Mouse (Mus musculus): ENCODE measurements at regions not wholly inside any gene's neighbourhood (a gene's known extent, or its start where the extent isn't known, plus 50 kb on each side); places are given as distances from the start of the nearest gene placed in this dataset.

- no peak for ATAC-seq (ENCODE audit: low FRiP score, low read depth)
Observed at GRCm38 (mm10) chr8:10882381-10882780, 125.9 kb downstream of the Irs2 start.

GRCm38 (mm10) chr8:10879883-10880282, 128.4 kb downstream of the Irs2 start:
- 76% methylated on average over 6 of the region's 6 CpGs for WGBS
- Histone ChIP-seq H3K4me2 (replicated peaks) (no peak overlapping the region), H3K27ac (no peak overlapping the region), H3K36me3 (no peaks in the 10 kb centered on the region), H3K9ac (no peak overlapping the region), H3K27me3 (peaks cover 7% of the 10 kb centered on the region; the same call in 1 of the 2 replicates), H3K4me1 (no peaks in the 10 kb centered on the region), H3K4me3 (no peak overlapping the region), H3K9me3 (no peaks in the 10 kb centered on the region)
- ATAC-seq (ENCODE audit: low FRiP score, low read depth), result no peak

More at GRCm38 (mm10) chr8:10882381-10882780, 125.9 kb downstream of the Irs2 start:
- H3K4me2 ChIP-seq (replicated peaks), result no peak overlapping the region
- H3K36me3 ChIP-seq, result no peaks in the 10 kb centered on the region
- WGBS, result 72% methylated on average over 5 of the region's 5 CpGs
- H3K4me1 ChIP-seq, result no peaks in the 10 kb centered on the region
- no peaks in the 10 kb centered on the region for H3K9me3 ChIP-seq
- H3K4me3 ChIP-seq, result no peak overlapping the region
- H3K9ac ChIP-seq, result no peak overlapping the region
- H3K27me3 ChIP-seq, result peaks cover 7% of the 10 kb centered on the region; the same call in 1 of the 2 replicates
- H3K27ac ChIP-seq, result no peak overlapping the region

- ATAC-seq (ENCODE audit: low FRiP score, low read depth), result no peak
- H3K4me3 ChIP-seq, result no peak overlapping the region
- H3K4me1 ChIP-seq, result no peaks in the 10 kb centered on the region
- no peak overlapping the region for H3K9ac ChIP-seq
- no peak overlapping the region for H3K27ac ChIP-seq
- WGBS, result 87% methylated on average over 10 of the region's 10 CpGs
- H3K9me3 ChIP-seq, result no peaks in the 10 kb centered on the region
- peaks cover 7% of the 10 kb centered on the region; the same call in 1 of the 2 replicates for H3K27me3 ChIP-seq
- no peaks in the 10 kb centered on the region for H3K36me3 ChIP-seq
- H3K4me2 ChIP-seq (replicated peaks), result no peak overlapping the region
Observed at GRCm38 (mm10) chr8:10879049-10879847, 129.0 kb downstream of the Irs2 start.

DNA sequence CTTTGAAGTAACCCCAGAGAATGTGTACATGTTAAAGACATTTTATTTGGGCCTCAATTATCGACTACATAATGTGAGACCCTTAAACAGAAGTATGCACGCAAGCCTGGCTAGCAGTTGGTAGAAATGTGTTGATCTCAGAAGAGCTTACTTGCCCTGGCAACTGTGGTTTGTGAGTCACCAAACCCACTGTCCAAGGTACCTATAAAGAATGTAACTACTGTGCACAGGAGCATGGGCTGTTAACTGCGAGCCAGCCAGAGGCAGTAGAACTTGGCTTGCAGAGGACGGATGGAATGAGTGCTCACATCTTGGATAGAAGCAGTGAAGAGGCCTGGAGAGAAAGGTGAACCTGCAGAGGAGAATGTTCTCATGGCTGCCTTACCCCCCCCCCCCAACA, 129.9 kb downstream of the Irs2 start:
- 76% methylated on average over 4 of the region's 4 CpGs for WGBS

DNA sequence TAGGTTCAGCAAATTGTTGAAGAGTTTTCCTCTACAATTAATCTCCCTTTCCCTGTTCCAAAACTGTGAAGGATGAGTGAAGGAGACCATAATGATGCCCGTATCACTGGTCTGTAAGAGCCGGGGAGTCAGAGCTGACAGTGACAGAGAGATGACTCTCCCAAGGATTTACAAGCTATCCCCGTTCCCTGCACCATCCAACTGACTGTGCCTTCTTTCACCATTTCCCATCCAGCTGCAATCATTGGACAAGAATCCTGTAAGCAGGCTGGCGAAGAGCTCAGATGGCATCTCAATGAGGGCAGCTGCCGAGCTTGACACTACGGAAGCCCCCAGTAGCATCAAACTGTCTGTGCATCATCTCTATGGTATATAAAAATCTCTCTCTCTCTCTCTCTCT, 133.1 kb downstream of the Irs2 start:
- peaks cover 5% of the 10 kb centered on the region; the same call in 1 of the 2 replicates for H3K4me1 ChIP-seq
- H3K27ac ChIP-seq, result no peak overlapping the region
- no peaks in the 10 kb centered on the region for H3K9me3 ChIP-seq
- no peak overlapping the region for H3K4me3 ChIP-seq
- H3K9ac ChIP-seq, result no peak overlapping the region
- no peaks in the 10 kb centered on the region for H3K36me3 ChIP-seq
- peaks cover 7% of the 10 kb centered on the region; the same call in 1 of the 2 replicates for H3K27me3 ChIP-seq
- no peak for ATAC-seq (ENCODE audit: low FRiP score, low read depth)
- 73% methylated on average over 6 of the region's 6 CpGs for WGBS
- H3K4me2 ChIP-seq (replicated peaks), result no peak overlapping the region

More for the DNA sequence above, 129.9 kb downstream of the Irs2 start:
- Histone ChIP-seq H3K4me3 (no peak overlapping the region), H3K4me1 (no peaks in the 10 kb centered on the region), H3K27me3 (peaks cover 7% of the 10 kb centered on the region; the same call in 1 of the 2 replicates), H3K4me2 (replicated peaks) (no peak overlapping the region), H3K9ac (no peak overlapping the region), H3K36me3 (no peaks in the 10 kb centered on the region), H3K9me3 (no peaks in the 10 kb centered on the region), H3K27ac (no peak overlapping the region)
- ATAC-seq (ENCODE audit: low FRiP score, low read depth), result no peak

DNA sequence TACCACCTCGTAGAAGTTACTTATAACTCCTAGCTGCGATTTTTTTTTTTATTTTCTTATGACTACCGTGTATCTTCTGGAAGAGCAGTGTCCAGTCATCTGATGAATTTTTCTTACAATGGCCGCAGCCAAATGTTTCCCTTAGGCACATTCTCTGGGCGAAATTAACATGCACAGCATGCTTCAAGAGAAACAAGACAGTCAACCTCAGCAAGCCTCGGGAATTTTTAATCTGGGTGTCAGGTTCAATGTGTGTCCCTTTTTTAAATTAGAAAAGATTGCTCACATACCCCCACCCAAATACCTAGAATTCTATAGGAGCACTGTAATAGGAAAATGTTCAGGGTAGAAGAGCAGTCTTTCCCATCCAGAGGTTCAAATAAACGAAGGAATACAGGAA, 136.8 kb downstream of the Irs2 start:
- WGBS, result 69% methylated on average over 7 of the region's 7 CpGs
- Histone ChIP-seq H3K27ac (no peak overlapping the region), H3K9ac (no peak overlapping the region), H3K4me1 (peaks cover 7% of the 10 kb centered on the region; the same call in 1 of the 2 replicates), H3K36me3 (no peaks in the 10 kb centered on the region), H3K27me3 (no peaks in the 10 kb centered on the region), H3K4me3 (no peak overlapping the region), H3K9me3 (no peaks in the 10 kb centered on the region), H3K4me2 (replicated peaks) (no peak overlapping the region)
- ATAC-seq (ENCODE audit: low FRiP score, low read depth), result no peak

DNA sequence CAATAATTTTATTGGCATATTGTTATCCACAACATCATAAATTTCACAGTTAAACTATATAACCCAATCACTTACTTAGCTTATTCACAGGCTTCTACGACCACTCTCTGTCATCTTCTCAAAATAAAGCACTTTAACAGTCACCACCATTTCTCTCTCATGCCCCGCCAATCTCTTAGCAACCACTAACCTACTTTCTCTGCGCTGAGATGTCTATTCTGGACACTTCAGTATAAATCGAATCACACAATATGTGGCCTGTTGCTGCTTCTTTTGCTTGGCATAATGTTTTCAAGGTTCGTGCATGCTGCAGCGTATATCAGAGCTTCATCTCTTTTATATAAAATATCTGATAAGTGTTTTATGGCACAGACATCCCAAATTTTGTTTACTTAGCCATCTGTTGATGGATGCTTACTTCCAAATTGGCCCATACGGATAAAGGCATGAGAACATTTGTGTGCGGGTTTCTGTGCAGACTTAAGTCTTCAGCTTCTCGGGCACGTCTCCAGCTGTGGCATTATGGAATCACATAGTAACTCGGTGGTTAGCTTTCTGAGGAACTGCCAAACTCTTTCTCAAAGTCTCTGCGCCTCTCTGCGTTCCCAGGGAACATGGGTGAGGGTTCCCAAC, 137.7 kb downstream of the Irs2 start:
- H3K9ac ChIP-seq, result no peak overlapping the region
- WGBS, result 84% methylated on average over 13 of the region's 13 CpGs
- H3K27ac ChIP-seq, result no peak overlapping the region
- no peaks in the 10 kb centered on the region for H3K36me3 ChIP-seq
- no peak for ATAC-seq (ENCODE audit: low FRiP score, low read depth)
- H3K27me3 ChIP-seq, result no peaks in the 10 kb centered on the region
- peaks cover 16% of the 10 kb centered on the region for H3K4me1 ChIP-seq
- H3K9me3 ChIP-seq, result no peaks in the 10 kb centered on the region
- H3K4me3 ChIP-seq, result no peak overlapping the region
- no peak overlapping the region for H3K4me2 ChIP-seq (replicated peaks)

DNA sequence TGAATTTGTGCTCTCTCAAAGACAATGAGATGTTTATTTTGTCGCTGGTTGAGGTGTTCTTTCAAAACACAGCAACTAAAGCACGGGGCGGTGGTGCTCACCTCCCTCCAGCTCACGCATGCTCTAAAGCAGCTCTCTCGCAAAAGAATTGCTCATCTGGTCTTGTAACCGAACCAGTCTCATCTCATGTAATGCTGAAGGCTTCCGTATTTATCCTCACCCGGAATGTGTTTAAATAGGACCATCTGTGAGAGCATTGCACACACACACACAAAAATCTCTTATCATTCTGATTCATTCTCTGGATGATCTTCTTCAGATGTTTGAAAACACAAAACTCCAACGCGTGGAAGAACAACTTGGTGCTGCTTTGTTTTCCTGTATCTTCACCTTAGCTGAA, 138.4 kb downstream of the Irs2 start:
- Histone ChIP-seq H3K36me3 (no peaks in the 10 kb centered on the region), H3K9ac (no peak overlapping the region), H3K4me3 (no peak overlapping the region), H3K27me3 (no peaks in the 10 kb centered on the region), H3K4me1 (peaks cover 21% of the 10 kb centered on the region), H3K27ac (no peak overlapping the region), H3K4me2 (replicated peaks) (no peak overlapping the region), H3K9me3 (no peaks in the 10 kb centered on the region)
- whole genome bisulfite sequencing, result 74% methylated on average over 10 of the region's 10 CpGs
- no peak for ATAC-seq (ENCODE audit: low FRiP score, low read depth)

GRCm38 (mm10) chr8:10866696-10867395, 141.4 kb downstream of the Irs2 start:
- Histone ChIP-seq H3K4me2 (replicated peaks) (no peak overlapping the region), H3K9ac (no peak overlapping the region), H3K27ac (no peak overlapping the region), H3K4me3 (no peak overlapping the region), H3K4me1 (peaks cover 30% of the 10 kb centered on the region), H3K36me3 (no peaks in the 10 kb centered on the region), H3K9me3 (no peaks in the 10 kb centered on the region), H3K27me3 (0 out of 2 replicates have a peak, but pooled peaks cover 9% of the 10 kb centered on the region)
- no peak for ATAC-seq (ENCODE audit: low FRiP score, low read depth)
- 21% methylated on average over 7 of the region's 7 CpGs for WGBS

DNA sequence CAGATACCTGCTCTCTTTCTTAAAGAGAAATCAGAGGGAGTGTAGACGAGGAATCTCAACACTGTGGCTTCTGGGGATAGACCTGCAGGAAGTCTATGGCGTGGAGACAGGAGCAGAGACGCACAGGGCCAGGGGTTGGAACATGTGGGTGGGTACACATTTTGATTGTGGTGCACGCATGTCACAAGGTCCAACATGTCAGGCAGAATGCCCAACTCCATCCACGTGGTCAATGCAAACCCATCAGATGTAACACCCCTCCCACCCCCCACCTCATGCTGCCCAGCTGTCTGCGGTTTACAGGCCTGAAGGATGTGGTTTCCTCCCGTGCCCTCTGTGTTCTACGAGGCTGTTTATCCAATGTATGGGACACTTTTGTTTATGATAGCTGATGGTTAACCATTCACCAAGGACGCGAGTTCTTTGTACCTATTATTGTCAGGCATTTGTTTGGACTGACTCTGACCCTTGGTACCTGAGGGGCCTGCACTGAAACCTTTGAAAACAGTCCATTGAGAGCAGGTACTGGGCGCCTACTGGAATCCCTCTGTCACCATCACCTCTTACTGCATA, 142.2 kb downstream of the Irs2 start:
- no peak overlapping the region for H3K4me2 ChIP-seq (replicated peaks)
- no peaks in the 10 kb centered on the region for H3K9me3 ChIP-seq
- no peak overlapping the region for H3K27ac ChIP-seq
- peaks cover 28% of the 10 kb centered on the region for H3K4me1 ChIP-seq
- no peak overlapping the region for H3K9ac ChIP-seq
- ATAC-seq (ENCODE audit: low FRiP score, low read depth), result no peak
- H3K27me3 ChIP-seq, result 0 out of 2 replicates have a peak, but pooled peaks cover 9% of the 10 kb centered on the region
- no peaks in the 10 kb centered on the region for H3K36me3 ChIP-seq
- 58% methylated on average over 11 of the region's 11 CpGs for WGBS
- no peak overlapping the region for H3K4me3 ChIP-seq

- 45% methylated on average over 8 of the region's 8 CpGs for WGBS
- Histone ChIP-seq H3K27me3 (0 out of 2 replicates have a peak, but pooled peaks cover 9% of the 10 kb centered on the region), H3K36me3 (no peaks in the 10 kb centered on the region), H3K27ac (no peak overlapping the region), H3K4me1 (peaks cover 28% of the 10 kb centered on the region), H3K9me3 (no peaks in the 10 kb centered on the region), H3K4me2 (replicated peaks) (no peak overlapping the region), H3K9ac (no peak overlapping the region), H3K4me3 (no peak overlapping the region)
- no peak for ATAC-seq (ENCODE audit: low FRiP score, low read depth)
Observed at GRCm38 (mm10) chr8:10865415-10865821, 142.8 kb downstream of the Irs2 start.

DNA sequence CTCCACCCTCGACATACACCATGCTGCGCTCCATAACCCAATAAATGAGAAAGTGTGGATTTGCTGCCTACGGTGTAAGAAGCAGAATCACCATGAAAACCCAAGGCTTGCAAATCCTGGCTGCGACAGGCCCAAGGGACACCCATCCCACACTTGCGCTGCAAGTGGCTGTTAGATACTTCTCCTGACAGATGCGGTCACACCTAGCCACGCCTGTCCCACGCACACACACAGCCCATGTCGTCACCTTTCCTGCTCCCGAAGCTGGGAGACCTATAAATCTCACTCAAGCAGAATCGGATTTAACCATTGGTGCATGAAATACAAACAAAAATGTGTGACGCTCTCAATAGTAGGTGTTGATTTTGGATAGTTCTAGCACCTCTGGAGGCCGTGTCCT, 145.8 kb downstream of the Irs2 start:
- Histone ChIP-seq H3K9me3 (no peaks in the 10 kb centered on the region), H3K4me1 (peaks cover 28% of the 10 kb centered on the region), H3K4me2 (replicated peaks) (no peak overlapping the region), H3K4me3 (no peak overlapping the region), H3K27ac (no peak overlapping the region), H3K27me3 (0 out of 2 replicates have a peak, but pooled peaks cover 9% of the 10 kb centered on the region), H3K9ac (no peak overlapping the region), H3K36me3 (no peaks in the 10 kb centered on the region)
- no peak for ATAC-seq (ENCODE audit: low FRiP score, low read depth)
- 66% methylated on average over 13 of the region's 13 CpGs for WGBS
